Mouse (Mus musculus) heart, adult 2 months (tissue): ENCODE measurements around the gene Ascc2. TPM values are rescaled to one million over a fixed set of nuclear protein-coding genes. Genes with fewer than 3 reads are reported as not detected.
"Not testable (repeated sequence)": the region's sequence is repeated elsewhere in the genome, so short reads cannot be mapped to it uniquely, and the experiment has no call there.

ENCODE experiments used
- DNase-seq, 2 experiments: peaks; one replicate each; pipeline ENCODE4 v3.0.0; 2021
- H3K27ac ChIP-seq: fragments of 200-600 bp; 2 replicates; pipeline ENCODE4 v1.8.1; 2022
- H3K27me3 ChIP-seq: fragments of 200-500 bp; 2 replicates; pipeline ENCODE4 v1.6.1; 2012; ENCODE audit warnings: mild to moderate bottlenecking, low read length, inconsistent platforms, mixed read lengths; ENCODE audit not compliant: control insufficient read depth, insufficient read depth
- H3K36me3 ChIP-seq: fragments of 200-500 bp; 2 replicates; pipeline ENCODE4 v1.6.1; 2012; ENCODE audit warnings: low read length, inconsistent platforms; ENCODE audit not compliant: control insufficient read depth, insufficient read depth
- H3K4me1 ChIP-seq: fragments of 200-500 bp; 2 replicates; pipeline ENCODE4 v1.6.1; 2011; ENCODE audit warnings: low read length; ENCODE audit not compliant: control insufficient read depth, insufficient read depth
- H3K4me3 ChIP-seq: fragments of 200-600 bp; 2 replicates; pipeline ENCODE4 v1.8.1; 2022
- H3K79me2 ChIP-seq: fragments of 200-500 bp; replicated peaks from 2 replicates; pipeline ENCODE4 v1.6.1; 2012; ENCODE audit warnings: mild to moderate bottlenecking, inconsistent platforms, low read length, moderate library complexity, mixed read lengths; ENCODE audit not compliant: control insufficient read depth, insufficient read depth
- H3K9ac ChIP-seq: fragments of 200-500 bp; 2 replicates; pipeline ENCODE4 v1.6.1; 2012; ENCODE audit warnings: low read depth, mild to moderate bottlenecking, control low read depth, inconsistent platforms, low read length, mixed read lengths
- CTCF ChIP-seq: fragments of 200-600 bp; IDR thresholded peaks from 2 replicates; pipeline ENCODE4 v1.8.1; 2022; ENCODE audit warnings: antibody characterized with exemption, mild to moderate bottlenecking, moderate library complexity
- EP300 ChIP-seq: fragments of 200-500 bp; IDR thresholded peaks from 2 replicates; pipeline ENCODE4 v1.6.1; 2011; ENCODE audit warnings: low read depth, low read length, control low read depth; ENCODE audit not compliant: insufficient read depth
- POLR2A ChIP-seq: fragments of 200-500 bp; IDR thresholded peaks from 2 replicates; pipeline ENCODE4 v1.6.1; 2011; ENCODE audit warnings: mild to moderate bottlenecking, low read depth, low read length, control low read depth; ENCODE audit not compliant: insufficient read depth
- WGBS: fragments of 180-500 bp; shearing (Covaris S2); methylation state at CpG from one replicate; pipeline ENCODE4 v1.1.7; 2018; 5-methylcytosine and 5-hydroxymethylcytosine counted together
- intact Hi-C: fragments of 180-260 bp; cut with DNase I; formaldehyde crosslinking; loops from one replicate; pipeline ENCODE4 v1.15.1; 2025
- polyA plus RNA-seq: library from polyadenylated mRNA; depleted of rRNA; stranded (reverse); fragments of >200 nt; gene quantifications from 2 replicates; pipeline ENCODE4 v1.2.3, GENCODE M21; 2012
- total RNA-seq, 2 experiments: library from RNA; stranded (reverse); gene quantifications; 2 replicates each; pipeline ENCODE4 v1.2.3; 2021

Gene Ascc2
- total and polyA plus RNA-seq, 3 experiments: 9.7 to 14.5 (median 14.1) TPM

DNA sequence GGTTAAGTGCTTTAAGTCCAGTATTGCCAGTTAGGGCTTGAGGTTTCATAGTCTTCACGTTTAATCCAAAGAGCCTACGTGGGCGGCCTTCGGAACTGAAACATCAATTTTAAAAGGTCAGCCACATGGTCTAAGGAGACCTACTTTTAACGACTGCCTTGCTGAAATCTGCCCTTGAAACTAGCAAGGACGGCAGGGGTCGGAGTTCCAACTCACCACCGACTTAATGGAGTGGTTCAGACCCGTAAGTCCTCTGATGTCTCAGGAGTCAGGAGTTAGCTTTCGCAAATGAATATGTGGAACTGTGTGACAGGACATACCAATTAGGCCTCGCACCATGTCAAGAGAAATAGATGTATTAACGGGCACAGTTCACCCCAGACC lies 66.1 kb downstream of the Ascc2 start:
- TF ChIP-seq CTCF: no peak
- no peak for TF ChIP-seq POLR2A
- no peak for TF ChIP-seq EP300
- intact Hi-C loops: loop anchor here (5.0 kb wide), 2 partner anchors 111 to 196 kb away; partner anchors contain the start of gene Mtmr3
- Histone ChIP-seq H3K79me2 (no peaks in the 10 kb centered on the region; the same call in 1 of the 2 replicates), H3K4me1 (no peaks in the 10 kb centered on the region; the same call in 1 of the 2 replicates), H3K27ac (peak overlapping the region; percentile 96), H3K27me3 (no peaks in the 10 kb centered on the region), H3K36me3 (peaks cover 5% of the 10 kb centered on the region), H3K9ac (peak overlapping the region; percentile 87), H3K4me3 (peak overlapping the region; percentile 86)
- DNase-seq: no peak
- WGBS: 3% methylated on average over 12 of the region's 12 CpGs

DNA sequence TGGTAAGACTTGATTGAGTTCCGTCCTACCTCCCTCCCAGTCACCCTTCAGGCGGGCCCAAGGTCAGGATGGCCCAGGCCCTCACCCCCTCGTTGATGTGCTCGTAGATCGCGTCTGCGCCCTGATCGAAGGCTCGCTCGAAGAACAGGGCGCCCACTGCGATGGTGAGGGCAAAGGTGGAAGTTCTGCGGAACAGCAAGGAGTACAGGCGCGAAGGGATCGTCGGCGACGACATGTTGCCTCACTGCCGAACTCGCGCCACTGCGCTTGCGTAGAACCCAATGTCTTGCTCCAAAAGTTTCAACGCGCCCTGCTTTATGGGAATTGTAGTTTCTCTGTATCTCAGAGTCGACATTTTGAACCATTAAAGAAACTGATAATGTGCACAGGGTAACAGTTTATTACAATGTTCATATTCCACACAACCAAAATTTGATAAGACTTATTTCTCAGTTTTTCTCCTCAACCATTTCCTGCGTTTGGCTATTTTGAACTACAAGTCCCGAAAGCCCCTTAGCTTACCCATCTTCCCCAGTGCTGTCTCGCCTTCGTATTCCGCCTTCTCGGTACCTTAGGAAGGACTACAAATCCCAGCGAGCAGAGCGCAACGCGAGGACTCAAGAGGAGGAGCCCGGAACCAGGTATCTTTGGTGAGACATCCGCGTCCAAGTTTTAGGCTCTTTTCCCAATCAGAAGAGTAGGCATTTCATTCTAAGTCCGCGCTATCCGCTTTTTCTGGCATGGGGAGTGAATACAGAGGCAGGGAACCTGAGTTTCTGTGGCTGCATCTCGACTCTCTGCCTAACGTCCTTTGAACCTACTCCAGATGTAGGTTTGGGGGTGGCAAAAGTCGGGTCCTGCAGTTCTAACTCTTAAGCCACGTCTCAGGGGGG lies 66.8 kb downstream of the Ascc2 start, which contains the start of the genes Uqcr10 and Zmat5:
Gene Uqcr10, minus strand, starts transcription at position 271 of the 893 bp plus-strand sequence.
Gene Zmat5, plus strand, starts transcription at position 607 of the 893 bp plus-strand sequence.
- no peaks in the 10 kb centered on the region for H3K27me3 ChIP-seq
- no peaks in the 10 kb centered on the region; the same call in 1 of the 2 replicates for H3K79me2 ChIP-seq
- intact Hi-C loops: loop anchor here (5.0 kb wide), 2 partner anchors 112 to 197 kb away; partner anchors contain the start of gene Mtmr3
- peak within 1 kb of the TSS; percentile 87 for H3K9ac ChIP-seq
- under 1% methylated on average over 47 of the region's 47 CpGs for WGBS
- peak within 1 kb of the TSS; percentile 96 for H3K27ac ChIP-seq
- DNase-seq: peak; percentile 92 to 93
- H3K36me3 ChIP-seq: peaks cover 5% of the 10 kb centered on the region
- H3K4me1 ChIP-seq: no peaks in the 10 kb centered on the region; the same call in 1 of the 2 replicates
- TF ChIP-seq EP300: peak; percentile 51
- peak; percentile 99 for TF ChIP-seq POLR2A
- TF ChIP-seq CTCF: no peak
- H3K4me3 ChIP-seq: peak within 1 kb of the TSS; percentile 86

DNA sequence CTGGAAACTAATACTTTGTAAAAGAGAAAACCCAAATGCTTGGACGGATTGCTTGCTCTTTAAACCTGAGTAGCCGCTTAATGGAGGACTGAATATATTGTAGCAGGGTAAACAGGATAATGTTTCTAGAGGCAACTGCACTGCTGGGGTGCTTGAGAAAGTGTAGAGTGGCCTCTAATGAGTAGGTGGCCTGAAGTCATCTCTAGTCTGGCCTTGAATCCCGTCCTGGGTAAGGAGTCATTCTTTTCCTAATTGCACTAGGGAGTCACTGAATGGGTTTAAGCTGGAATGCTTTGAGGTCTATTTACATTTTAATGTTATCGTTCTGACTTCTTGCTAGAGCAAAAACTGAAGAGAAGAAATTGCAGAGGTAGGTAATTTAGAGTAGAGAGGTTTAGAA lies 67.6 kb downstream of the Ascc2 start:
- DNase-seq: no peak
- intact Hi-C loops: loop anchor here (5.0 kb wide), 1 partner anchor 142 kb away; the partner anchor contains the start of gene Nf2
- Histone ChIP-seq H3K27ac (peak overlapping the region; percentile 96), H3K27me3 (no peaks in the 10 kb centered on the region), H3K4me3 (peak overlapping the region; percentile 86), H3K79me2 (no peaks in the 10 kb centered on the region; the same call in 1 of the 2 replicates), H3K9ac (peak overlapping the region; percentile 72), H3K4me1 (no peaks in the 10 kb centered on the region; the same call in 1 of the 2 replicates), H3K36me3 (peaks cover 5% of the 10 kb centered on the region)
- WGBS: 12% methylated on average over 4 of the region's 4 CpGs
- no peak for TF ChIP-seq CTCF
- TF ChIP-seq POLR2A: no peak
- TF ChIP-seq EP300: no peak

GRCm38 (mm10) chr11:4710188-4710587 lies 72.6 kb downstream of the Ascc2 start:
- H3K79me2 ChIP-seq, H3K9ac ChIP-seq, H3K27me3 ChIP-seq, H3K27ac ChIP-seq, H3K36me3 ChIP-seq, H3K4me3 ChIP-seq, H3K4me1 ChIP-seq, intact Hi-C loops, DNase-seq: not testable (repeated sequence)
- WGBS: 88% methylated on average over 4 of the region's 4 CpGs

DNA sequence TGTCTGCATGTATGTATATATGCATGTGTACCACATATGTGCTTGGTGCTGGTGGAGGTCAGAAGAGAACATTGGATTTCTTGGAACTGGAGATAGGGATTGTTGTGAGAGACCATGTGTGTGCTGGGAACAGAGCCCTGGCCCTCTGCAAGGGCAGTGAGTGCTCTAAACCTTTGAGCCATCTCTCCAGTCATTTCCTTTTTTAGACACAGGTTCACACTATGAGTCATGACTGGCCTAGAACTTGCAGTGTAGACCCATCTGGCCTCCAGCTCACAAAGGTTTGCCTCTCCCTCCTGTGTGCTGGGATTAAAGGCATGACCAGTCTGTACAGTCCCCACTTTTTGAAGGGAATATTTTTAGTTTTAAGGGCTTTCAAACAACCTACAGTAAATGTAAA lies 75.3 kb downstream of the Ascc2 start:
- intact Hi-C loops: no loop called here
- Histone ChIP-seq H3K9ac (no peak overlapping the region), H3K79me2 (0 out of 2 replicates have a peak, but pooled peaks cover 1% of the 10 kb centered on the region), H3K4me3 (no peak overlapping the region), H3K27me3 (no peaks in the 10 kb centered on the region), H3K4me1 (no peaks in the 10 kb centered on the region; the same call in 1 of the 2 replicates), H3K27ac (no peak overlapping the region), H3K36me3 (no peaks in the 10 kb centered on the region)
- DNase-seq: no peak
- TF ChIP-seq EP300: no peak
- TF ChIP-seq CTCF: no peak
- no peak for TF ChIP-seq POLR2A

GRCm38 (mm10) chr11:4714727-4715126 lies 77.2 kb downstream of the Ascc2 start:
- Histone ChIP-seq H3K79me2 (0 out of 2 replicates have a peak, but pooled peaks cover 1% of the 10 kb centered on the region), H3K4me3 (no peak overlapping the region), H3K9ac (no peak overlapping the region), H3K27me3 (no peaks in the 10 kb centered on the region), H3K27ac (no peak overlapping the region), H3K36me3 (no peaks in the 10 kb centered on the region), H3K4me1 (peaks cover 4% of the 10 kb centered on the region; the same call in 1 of the 2 replicates)
- no peak for DNase-seq
- TF ChIP-seq EP300: no peak
- no peak for TF ChIP-seq CTCF
- no peak for TF ChIP-seq POLR2A
- intact Hi-C loops: loop anchor here (5.0 kb wide), 1 partner anchor 123 kb away; no protein-coding TSS in a partner anchor
- 64% methylated on average over 4 of the region's 4 CpGs for WGBS
